Mouse (Mus musculus): Measurements from ENCODE around the gene 1700109H08Rik.

- TF ChIP-seq CTCF (IDR thresholded peaks at IDR 0.05), result no peak; the same call in 1 of the 2 replicates
- peak; percentile 57 for TF ChIP-seq POLR2A (IDR thresholded peaks at IDR 0.05; ENCODE audit: insufficient read depth, low read depth, low read length)
- TF ChIP-seq EP300 (IDR thresholded peaks at IDR 0.05; ENCODE audit: insufficient read depth, low read depth, low read length), result no peak
Measured at GRCm38 (mm10) chr5:3543629-3544479, 27.5 kb upstream of the 1700109H08Rik start, which contains the start of gene Fam133b.
